ENCODE assay signal across 10 mouse cellular contexts in the genomic region with DNA sequence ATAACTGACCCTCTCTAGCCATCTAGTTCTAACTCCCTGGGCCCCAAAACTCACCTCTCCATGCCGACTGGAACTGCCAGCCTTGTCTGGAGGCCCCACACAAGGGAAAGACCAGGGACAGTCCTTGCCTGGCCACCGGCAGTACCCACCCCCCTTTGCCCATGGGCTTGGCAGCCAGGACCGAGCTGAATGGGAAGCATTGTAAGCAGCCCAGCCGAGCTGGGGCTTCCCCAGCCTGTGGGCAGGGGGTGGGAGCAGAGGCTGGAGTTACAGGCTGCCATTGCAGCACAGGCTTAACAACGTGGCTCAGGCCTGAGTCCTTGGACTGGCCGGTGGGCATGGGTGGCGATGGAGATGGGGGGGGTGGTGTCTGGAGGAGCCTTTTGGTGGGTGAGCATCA. TPM values are rescaled to one million over a fixed set of nuclear protein-coding genes. Genes with fewer than 3 reads are reported as not detected.
A peak's percentile ranks its signal among the peaks of the same experiment; 100 is the strongest.
DNase-seq lines count a peak whose midpoint lies in the region; ATAC-seq and TF ChIP-seq lines count a peak whose summit lies in the region.
"Had no signal": no experiment of that assay in that cellular context is flagged by ENCODE, and none has a peak within 500 bp of the region (broad histone marks: within the 10 kb centered on the region; RNA-seq: fewer than 3 reads in every experiment).

Gene Chadl, minus strand, starts transcription at position 113 of the 400 bp plus-strand sequence.

- H3K27me3 ChIP-seq in cerebellum, adult 2 months (ENCODE audit: control insufficient read depth, insufficient read depth, low read length) = no peaks in the 10 kb centered on the region
- peaks cover 8% of the 10 kb centered on the region for H3K27me3 ChIP-seq in midbrain, embryonic 16.5 days (ENCODE audit: control insufficient read depth, insufficient read depth, low read depth, low read length)
- H3K27me3 ChIP-seq in midbrain, embryonic 13.5 days = peaks cover 49% of the 10 kb centered on the region
- peaks cover 28% of the 10 kb centered on the region for H3K27me3 ChIP-seq in neural tube, embryonic 15.5 days (replicated peaks)
- H3K27me3 ChIP-seq: Patski had no signal

- no peaks in the 10 kb centered on the region for H3K36me3 ChIP-seq in midbrain, embryonic 16.5 days (ENCODE audit: control insufficient read depth, insufficient read depth, low read length)
- H3K36me3 ChIP-seq in midbrain, embryonic 13.5 days = 0 out of 2 replicates have a peak, but pooled peaks cover 5% of the 10 kb centered on the region
- H3K36me3 ChIP-seq in neural tube, embryonic 15.5 days = no peaks in the 10 kb centered on the region

- ATAC-seq in midbrain, embryonic 16.5 days = 0 out of 2 replicates have a peak, but pooled peaks have one; percentile 18
- no peak for ATAC-seq in midbrain, embryonic 13.5 days
- peak; percentile 43; the same call in 1 of the 2 replicates for ATAC-seq in neural tube, embryonic 15.5 days (ENCODE audit: low FRiP score)
- ATAC-seq: Patski had no signal

- peak; percentile 27 to 32 for DNase-seq in cerebellum, adult 2 months
- no peak for DNase-seq in cerebellum, postnatal 36 days
- peak; percentile 26 to 28 for DNase-seq in layer of hippocampus, postnatal 25 days (ENCODE audit: extremely low spot score in 1 of 2, low spot score in 1 of 2)
- no peak for DNase-seq in spleen, postnatal 10 days (ENCODE audit: low spot score in 2 of 2)
- no peak for DNase-seq in embryo, embryonic 9.5 days (ENCODE audit: extremely low spot score)

- no peak for TF ChIP-seq POLR2A in cerebellum, adult 2 months (IDR thresholded peaks at IDR 0.05; ENCODE audit: borderline replicate concordance, insufficient read depth, low read length)

- TF ChIP-seq CTCF in cerebellum, adult 2 months (IDR thresholded peaks at IDR 0.05; ENCODE audit: borderline replicate concordance, insufficient read depth, low read depth, low read length) = no peak

- H3K9me3 ChIP-seq in midbrain, embryonic 16.5 days (replicated peaks; ENCODE audit: control insufficient read depth, low read length, poor library complexity, severe bottlenecking) = no peaks in the 10 kb centered on the region
- H3K9me3 ChIP-seq in midbrain, embryonic 13.5 days = no peaks in the 10 kb centered on the region
- H3K9me3 ChIP-seq in neural tube, embryonic 15.5 days (replicated peaks) = no peaks in the 10 kb centered on the region
- H3K9me3 ChIP-seq: megakaryocyte, embryonic 14.5 days had no signal

- WGBS in cerebellum, adult 2 months = 44% methylated on average over 7 of the region's 7 CpGs
- 55% methylated on average over 7 of the region's 7 CpGs for WGBS in midbrain, embryonic 16.5 days
- 56% methylated on average over 7 of the region's 7 CpGs for WGBS in midbrain, embryonic 13.5 days
- 53% methylated on average over 7 of the region's 7 CpGs for WGBS in neural tube, embryonic 15.5 days

- H3K27ac ChIP-seq in cerebellum, adult 2 months (ENCODE audit: insufficient read depth, low read length) = no peak within 1 kb of the TSS
- no peak within 1 kb of the TSS for H3K27ac ChIP-seq in midbrain, embryonic 16.5 days (ENCODE audit: low read length)
- no peak within 1 kb of the TSS for H3K27ac ChIP-seq in midbrain, embryonic 13.5 days
- H3K27ac ChIP-seq in neural tube, embryonic 15.5 days (replicated peaks) = no peak within 1 kb of the TSS

- H3K4me1 ChIP-seq in cerebellum, adult 2 months (ENCODE audit: control insufficient read depth, insufficient read depth, low read length) = no peaks in the 10 kb centered on the region
- peaks cover 13% of the 10 kb centered on the region; the same call in 1 of the 2 replicates for H3K4me1 ChIP-seq in midbrain, embryonic 16.5 days (ENCODE audit: control insufficient read depth, insufficient read depth, low read length)
- peaks cover 24% of the 10 kb centered on the region for H3K4me1 ChIP-seq in midbrain, embryonic 13.5 days (replicated peaks)
- peaks cover 26% of the 10 kb centered on the region for H3K4me1 ChIP-seq in neural tube, embryonic 15.5 days

- no peak within 1 kb of the TSS for H3K4me3 ChIP-seq in cerebellum, adult 2 months (replicated peaks; ENCODE audit: insufficient read depth, low read depth, low read length)
- no peak within 1 kb of the TSS for H3K4me3 ChIP-seq in midbrain, embryonic 16.5 days (ENCODE audit: low read depth, low read length)
- no peak within 1 kb of the TSS for H3K4me3 ChIP-seq in midbrain, embryonic 13.5 days (replicated peaks)
- H3K4me3 ChIP-seq in neural tube, embryonic 15.5 days (replicated peaks) = no peak within 1 kb of the TSS
- H3K4me3 ChIP-seq: megakaryocyte, embryonic 14.5 days had no signal

- H3K4me2 ChIP-seq in midbrain, embryonic 16.5 days (ENCODE audit: low read length) = no peak within 1 kb of the TSS
- H3K4me2 ChIP-seq in midbrain, embryonic 13.5 days (replicated peaks) = no peak within 1 kb of the TSS
- peak within 1 kb of the TSS; percentile 4 for H3K4me2 ChIP-seq in neural tube, embryonic 15.5 days

- H3K9ac ChIP-seq in midbrain, embryonic 16.5 days (ENCODE audit: low read depth, low read length) = no peak within 1 kb of the TSS
- no peak within 1 kb of the TSS for H3K9ac ChIP-seq in midbrain, embryonic 13.5 days (replicated peaks)
- no peak within 1 kb of the TSS for H3K9ac ChIP-seq in neural tube, embryonic 15.5 days (replicated peaks)

RNA-seq across cellular contexts. Expression of gene Chadl, which starts in this region (rescaled TPM):
- polyA plus RNA-seq in cerebellum, adult 2 months (2012; rRNA removed) = 16.6 and 17.4 TPM in 2 replicates
- 41.4 and 42.5 TPM in 2 replicates for polyA plus RNA-seq in midbrain, embryonic 16.5 days (2015; fragmentation: Nextera tagmentation; extraction: Ambion mirVana)
- 9.6 and 11.9 TPM in 2 replicates for polyA plus RNA-seq in midbrain, embryonic 13.5 days (2015; fragmentation: Nextera tagmentation; extraction: Ambion mirVana)
- 10 to 100 TPM; 19.2 to 21.5 TPM for total RNA-seq in layer of hippocampus, postnatal 25 days (2021)
- 31.7 and 34.9 TPM in 2 replicates for polyA plus RNA-seq in neural tube, embryonic 15.5 days (2015; fragmentation: Nextera tagmentation; extraction: Ambion mirVana)

Comparison
In these comparisons a context has a peak if more than half of its experiments do, and no peak if none do; other contexts are left out.
1. DNase-seq: peak in cerebellum, adult 2 months (2 of 2) and layer of hippocampus, postnatal 25 days (2 of 2); none in cerebellum, postnatal 36 days (0 of 2), spleen, postnatal 10 days (0 of 2) and embryo, embryonic 9.5 days (single experiment).